Mouse (Mus musculus) spleen, adult 18-20 months (tissue): ENCODE measurements around the gene Glt1d1.

Source experiments
- DNase-seq, 2 experiments: peaks; one replicate each; pipeline ENCODE4 v3.0.0; 2022; ENCODE audit warnings: mixed read lengths in 2 of 2

Glt1d1 gene

DNA sequence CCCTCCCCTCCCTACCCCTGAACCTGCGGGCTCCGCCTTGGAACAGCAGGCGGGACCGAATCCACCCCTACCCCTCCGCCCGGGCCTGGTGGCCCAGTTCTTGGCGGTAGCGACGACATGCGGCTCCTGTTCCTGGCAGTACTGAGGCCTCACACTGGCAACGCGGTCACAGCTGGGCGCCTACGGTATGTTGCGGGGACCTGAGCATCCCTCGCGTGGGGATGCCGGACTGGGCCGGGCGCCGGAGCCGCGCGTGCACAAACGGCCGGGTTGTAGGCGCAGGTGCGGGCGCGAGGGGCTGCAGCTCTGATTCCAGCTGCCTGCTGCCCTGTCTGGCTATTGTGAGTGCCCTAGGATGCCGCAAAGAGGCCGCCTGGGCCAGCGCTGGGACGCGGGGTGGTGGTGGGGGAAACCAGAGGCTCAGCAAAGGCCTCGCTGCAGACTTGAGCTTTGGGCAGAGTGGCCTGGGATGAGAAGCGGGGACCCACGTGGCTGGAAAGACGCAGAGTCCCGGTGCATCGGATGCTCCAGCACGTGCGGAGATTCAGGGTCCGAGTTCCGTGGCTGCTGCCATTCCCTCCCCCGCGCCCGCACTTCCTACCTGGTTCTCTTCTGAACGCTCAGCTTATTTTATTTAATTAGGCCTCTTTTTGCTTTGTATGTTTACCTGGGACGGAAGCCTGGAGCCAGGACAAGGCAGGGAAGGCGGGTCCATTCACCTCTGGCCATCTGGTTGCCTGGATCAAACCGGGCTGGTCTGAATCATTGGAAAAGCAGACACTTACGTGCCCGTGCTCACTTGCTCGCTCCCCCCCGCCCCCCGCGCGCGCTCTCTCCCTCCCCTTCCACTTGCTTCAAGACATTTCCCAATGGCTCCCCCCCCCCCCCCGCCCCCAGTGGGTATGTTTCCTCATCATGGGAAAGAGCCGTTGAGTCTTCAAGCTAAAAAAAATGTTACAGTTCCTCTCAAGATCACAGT, at the start of gene Glt1d1, which contains the start of gene Slc15a4:
Gene Glt1d1, plus strand, starts transcription at position 96 of the 979 bp plus-strand sequence.
Gene Slc15a4, minus strand, starts transcription at position 731 of the 979 bp plus-strand sequence.
- DNase-seq: no peak

DNA sequence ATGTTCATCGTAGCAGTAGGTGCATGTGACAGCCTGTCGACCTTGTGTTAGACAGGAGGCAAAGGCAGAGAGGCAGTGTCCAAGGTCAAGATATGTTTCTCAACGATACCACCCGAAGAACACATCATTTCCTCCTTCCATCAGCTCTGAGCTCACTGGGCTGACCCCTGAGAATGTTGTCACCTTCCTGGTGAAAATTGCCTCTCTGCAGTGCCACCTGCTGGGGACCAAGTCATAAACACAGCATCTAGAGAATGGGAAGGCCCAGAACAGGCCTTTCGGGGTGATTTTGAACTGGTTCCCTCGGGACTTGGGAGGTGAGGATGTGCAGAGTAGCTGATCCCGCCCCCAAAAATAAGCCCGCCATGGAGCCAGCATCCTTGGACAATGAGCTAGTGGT, 48.4 kb upstream of the Glt1d1 start:
- DNase-seq: no peak

- no peak for DNase-seq
Measured at GRCm38 (mm10) chr5:127587854-127588253, 44.2 kb upstream of the Glt1d1 start.

- no peak for DNase-seq
Measured at GRCm38 (mm10) chr5:127592406-127592805, 39.7 kb upstream of the Glt1d1 start.

DNA sequence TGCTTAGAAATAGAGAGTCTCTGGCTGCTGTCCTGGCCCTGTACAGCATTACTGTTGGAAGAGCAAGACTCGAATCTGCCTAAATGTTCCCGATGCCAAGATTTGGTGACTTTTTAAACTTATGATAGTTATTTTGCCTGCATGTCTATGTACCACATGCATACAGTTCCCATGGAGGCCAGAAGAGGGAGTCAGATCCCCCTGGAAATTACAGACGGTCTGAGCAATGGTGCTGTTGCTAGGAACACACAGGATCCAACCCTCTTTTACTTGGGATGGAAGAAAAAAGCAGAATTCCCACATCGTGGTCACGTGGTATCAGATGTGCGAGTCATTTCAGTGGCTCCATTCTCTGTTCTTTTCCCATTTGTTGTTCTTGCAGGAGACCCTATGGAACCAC, 39.2 kb upstream of the Glt1d1 start:
- DNase-seq: no peak

- no peak for DNase-seq
Measured at GRCm38 (mm10) chr5:127595676-127596075, 36.4 kb upstream of the Glt1d1 start.

DNA sequence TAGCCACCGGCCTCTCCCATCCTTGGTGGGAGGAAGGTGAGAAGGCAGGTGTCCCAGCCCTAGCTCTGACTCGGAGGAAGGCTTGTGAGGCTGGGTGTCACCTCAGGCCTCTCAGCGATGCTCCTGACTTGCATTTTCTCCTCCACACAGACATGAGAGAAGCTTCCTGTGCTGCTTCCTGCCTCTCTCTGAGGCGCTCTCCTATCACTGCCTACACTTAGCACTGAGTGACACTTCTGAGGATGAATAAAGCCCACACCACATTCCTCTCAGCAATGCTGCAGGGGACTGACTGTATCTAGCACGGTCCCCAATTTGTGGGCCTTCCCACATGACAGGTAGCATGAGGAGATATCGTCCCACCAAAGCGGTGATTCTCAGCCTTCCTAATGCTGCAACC, 35.2 kb upstream of the Glt1d1 start:
- no peak for DNase-seq

DNA sequence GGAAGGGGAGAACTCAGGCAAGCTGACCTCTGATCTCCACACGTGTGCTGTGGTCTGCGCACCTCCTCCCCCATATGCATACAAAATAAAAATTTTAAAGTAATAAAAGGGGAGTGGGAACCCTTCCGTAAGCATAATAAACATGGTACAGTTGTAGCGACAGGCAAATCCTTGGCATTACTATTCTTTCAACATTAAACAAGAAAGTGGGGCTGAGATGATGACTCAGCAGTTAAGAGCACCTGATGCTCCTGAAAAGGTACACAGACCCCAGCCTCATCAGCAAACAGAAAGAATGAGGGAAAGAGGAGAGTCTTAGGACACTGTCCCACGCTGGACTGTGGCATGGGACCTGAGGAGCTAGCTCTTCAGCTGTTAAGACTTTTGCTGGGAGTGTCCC, 29.1 kb upstream of the Glt1d1 start:
- no peak for DNase-seq

DNA sequence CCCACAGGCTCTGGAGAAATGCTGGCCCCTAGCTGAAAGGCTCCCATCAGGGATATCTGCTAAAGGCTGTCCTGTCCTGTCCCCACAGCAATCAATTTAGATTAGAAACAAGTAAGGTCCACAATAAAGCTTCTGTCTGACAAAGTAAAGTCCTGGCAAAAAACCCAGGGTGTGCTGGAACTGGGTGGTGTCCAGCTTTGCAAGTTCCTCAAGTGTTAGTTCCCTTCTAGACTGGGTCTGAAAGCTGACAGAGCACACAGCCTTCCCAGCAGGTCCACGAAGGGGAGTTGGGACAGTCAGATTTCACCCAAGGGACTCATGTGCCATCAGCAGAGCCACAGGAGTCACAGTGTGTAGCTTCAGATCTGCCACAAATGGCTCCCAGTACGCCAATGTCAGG, 24.6 kb upstream of the Glt1d1 start:
- no peak for DNase-seq

DNA sequence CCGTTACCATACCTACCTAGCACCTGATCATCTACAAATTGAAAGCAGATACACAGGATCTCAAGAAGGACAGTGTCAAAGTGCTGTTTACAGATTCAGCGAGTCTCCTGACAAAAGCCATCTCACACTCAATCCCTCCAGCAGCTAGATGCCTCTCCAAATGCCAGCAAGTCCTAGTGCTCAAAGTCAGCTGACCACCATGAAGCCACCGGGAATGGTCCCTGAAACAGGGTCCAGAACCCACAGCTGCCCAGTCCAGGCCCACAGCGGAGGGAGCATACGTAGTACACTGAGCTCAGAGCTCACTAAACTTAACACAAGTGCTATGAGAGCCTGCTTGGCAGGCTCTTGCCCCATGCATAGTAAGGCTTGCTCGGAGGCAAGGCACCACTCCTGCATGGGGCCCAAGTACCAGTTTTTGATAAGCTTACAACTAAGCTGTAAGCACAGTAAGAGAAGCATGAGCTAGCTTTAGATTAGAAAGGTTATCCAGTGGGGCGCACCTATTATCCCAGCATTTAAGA, 22.8 kb upstream of the Glt1d1 start:
- no peak for DNase-seq

- peak; percentile 51 to 63 for DNase-seq
Measured at GRCm38 (mm10) chr5:127610787-127611509, 21.1 kb upstream of the Glt1d1 start.

DNA sequence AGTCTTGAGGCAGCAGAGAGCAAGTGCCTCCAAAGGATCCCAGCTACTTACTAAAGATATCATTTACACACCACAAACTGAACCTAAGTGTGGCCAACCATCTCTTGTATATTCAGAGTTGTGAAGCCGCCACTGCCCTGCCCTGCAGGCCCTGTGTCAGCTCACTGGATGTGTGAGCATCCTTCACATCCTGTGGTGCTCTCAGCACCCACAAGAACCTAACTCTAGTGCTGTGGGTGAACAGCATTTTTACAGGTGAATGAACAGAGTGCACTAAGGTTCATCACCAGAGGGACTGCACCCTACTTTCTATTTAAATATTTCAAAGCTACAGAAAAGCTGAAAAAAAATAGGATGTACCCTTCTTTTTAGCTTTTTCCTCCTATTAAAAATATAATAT, 20.2 kb upstream of the Glt1d1 start:
- peak in 1 of 2 experiments; percentile 38 for DNase-seq

- DNase-seq: no peak
Measured at GRCm38 (mm10) chr5:127612397-127612796, 19.7 kb upstream of the Glt1d1 start.

DNA sequence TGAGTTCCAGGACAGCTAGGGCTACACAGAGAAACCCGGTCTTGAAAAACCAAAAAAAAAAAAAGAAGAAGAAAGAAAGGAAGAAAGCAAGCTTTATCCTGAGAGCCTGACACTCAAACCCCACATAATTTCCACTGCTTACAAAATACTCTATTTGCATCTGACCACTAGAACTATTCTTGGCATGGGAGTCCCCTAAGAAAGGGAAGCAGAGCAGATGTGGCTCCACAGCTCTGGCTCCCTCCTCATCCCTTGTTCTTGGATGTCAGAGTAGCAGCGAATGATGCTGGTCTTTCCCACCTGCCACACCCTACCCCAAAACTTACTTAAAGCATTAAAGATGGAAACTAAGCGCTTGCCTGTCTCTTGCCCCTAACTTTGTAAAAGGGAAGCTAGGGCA, 16.6 kb upstream of the Glt1d1 start:
- no peak for DNase-seq

DNA sequence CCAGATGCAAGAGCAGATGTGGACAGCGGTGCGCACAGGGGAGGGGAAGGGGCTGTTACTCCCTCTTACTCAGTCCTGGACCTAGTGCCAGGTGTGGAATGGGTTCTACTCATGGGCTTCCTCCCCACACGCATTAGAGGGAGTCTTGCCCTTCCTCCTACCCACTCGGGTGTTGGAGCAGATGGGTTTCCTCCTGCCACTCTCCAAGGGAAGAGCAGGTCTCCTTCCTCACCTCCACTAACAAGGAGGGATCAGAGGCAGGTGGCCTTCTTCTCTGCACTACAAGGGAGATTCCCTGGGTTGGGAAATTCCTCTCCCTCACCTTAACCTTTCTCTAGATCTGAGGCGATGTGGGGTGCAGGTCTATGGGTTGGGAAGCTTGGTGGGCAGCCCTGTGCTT, 15.9 kb upstream of the Glt1d1 start:
- no peak for DNase-seq

GRCm38 (mm10) chr5:127616884-127617635, 15.0 kb upstream of the Glt1d1 start:
- DNase-seq: peak; percentile 97

- no peak for DNase-seq
Measured at GRCm38 (mm10) chr5:127618834-127619233, 13.2 kb upstream of the Glt1d1 start.

DNA sequence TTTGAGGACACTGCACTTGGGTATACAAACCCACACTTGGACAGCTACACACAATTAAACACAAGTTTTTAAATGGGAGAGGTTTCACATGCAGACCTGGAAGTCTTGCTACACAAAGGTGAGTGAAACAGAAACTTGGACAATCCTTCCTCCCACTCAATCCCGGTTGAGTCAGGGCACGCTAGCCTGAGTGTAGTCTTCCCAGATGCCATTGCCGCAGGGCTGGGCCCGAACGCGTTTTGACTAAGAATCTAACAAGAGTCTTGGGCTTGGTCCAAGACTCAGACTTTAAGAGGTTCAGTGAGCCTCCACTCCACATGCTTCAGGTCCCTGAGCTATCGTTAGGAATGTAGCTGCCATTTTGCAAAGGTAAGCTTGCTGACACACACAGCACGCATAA, 11.7 kb upstream of the Glt1d1 start:
- no peak for DNase-seq

DNA sequence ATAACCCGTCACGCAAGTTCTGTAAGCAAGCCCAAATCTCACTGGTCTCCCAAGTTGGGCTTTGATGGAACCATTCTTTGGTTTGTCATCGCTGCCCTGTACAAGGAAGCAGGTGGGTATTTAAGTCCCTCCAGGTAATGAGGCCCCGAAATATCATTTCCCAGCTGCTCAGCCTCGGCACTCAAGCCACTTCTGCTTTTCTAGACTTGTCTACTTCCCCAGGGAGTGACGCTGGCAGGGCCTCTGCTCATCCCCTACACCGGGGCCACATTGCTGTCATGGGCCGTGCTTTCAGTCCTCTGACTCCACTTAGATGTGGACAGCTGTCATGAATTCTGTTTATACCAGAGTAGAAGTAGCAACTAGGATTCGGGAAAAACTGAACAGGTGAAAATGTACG, 11.0 kb upstream of the Glt1d1 start:
- DNase-seq: peak; percentile 62 to 66

DNA sequence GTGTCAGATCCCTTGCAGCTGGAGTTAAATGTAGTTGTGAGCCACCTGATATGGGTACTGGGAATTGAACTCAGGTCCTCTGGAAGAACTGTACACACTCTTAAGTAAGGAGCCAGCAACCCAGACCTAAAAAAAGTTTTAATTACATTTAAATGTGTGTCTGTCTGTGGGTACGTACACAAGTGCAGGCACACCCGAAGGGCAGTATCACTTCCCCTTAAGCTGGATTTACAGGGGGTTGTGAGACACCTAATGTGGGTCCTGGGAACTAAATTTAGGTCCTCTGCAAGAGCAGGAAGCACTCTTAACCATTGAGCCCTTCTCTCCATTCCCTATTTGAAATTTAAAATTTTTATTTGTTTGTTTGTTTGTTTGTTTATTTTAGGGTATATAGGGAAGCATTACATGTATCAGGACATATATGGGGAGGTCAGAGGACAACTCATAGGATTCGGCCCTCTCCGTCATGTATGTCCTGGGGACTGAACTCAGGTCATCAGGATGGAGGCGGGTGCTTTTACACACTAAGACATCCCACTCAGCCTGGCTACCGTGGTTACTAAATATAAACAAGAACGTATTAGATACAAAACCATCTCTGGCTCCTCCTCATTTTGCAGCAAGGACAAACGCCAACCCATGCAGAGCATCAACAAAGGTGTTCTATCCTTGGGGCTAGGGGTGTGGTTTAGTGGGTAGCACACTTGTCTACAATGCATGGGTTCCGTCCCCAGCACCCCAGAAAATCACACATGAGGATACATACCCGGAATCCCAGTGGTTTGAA, 7.4 kb upstream of the Glt1d1 start:
- no peak for DNase-seq

GRCm38 (mm10) chr5:127627242-127627641, 4.8 kb upstream of the Glt1d1 start:
- DNase-seq: no peak

DNA sequence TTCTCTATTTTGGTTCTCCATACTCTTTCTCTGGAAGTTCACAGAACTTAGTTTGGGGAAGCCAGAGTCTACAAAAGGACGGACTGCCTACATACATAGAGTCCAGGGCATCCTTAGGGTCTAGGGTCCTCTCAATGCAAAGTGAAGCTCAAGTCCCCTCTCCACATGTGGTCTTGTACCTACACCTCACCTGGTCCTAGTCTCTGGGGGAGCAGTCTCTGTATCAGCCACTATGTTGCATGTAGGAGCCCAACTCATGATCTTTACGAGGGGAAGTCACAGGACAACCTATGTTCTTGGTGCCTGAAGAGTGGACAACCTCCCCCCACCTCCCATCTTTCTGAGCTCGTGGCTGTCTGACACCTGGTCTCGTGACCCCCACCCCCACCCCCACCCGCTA, 391 bp upstream of the Glt1d1 start:
- no peak for DNase-seq
